Mouse (Mus musculus): ENCODE results near the gene Cnpy1.

DNA sequence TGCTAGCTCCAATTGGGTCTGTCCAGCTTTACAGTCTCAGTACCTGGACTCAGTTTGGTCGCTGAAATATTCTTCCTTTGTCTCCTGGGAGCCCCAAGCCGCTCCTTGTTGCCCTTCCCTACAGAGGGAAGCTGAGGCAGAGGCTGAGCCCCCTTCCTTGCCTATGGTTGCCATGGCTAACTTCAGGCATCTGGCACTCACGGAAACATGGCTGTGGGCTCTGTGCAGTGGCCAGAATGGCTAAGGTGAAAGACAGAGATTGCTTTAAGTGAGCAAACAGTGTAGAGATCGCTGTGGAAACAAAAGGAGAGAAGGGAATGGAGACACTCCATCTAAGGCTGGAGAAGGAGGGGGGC lies 53.5 kb downstream of the Cnpy1 start:
- TF ChIP-seq CEBPB (IDR thresholded peaks at IDR 0.05; ENCODE audit: insufficient read depth, poor library complexity, severe bottlenecking), result no peak
- no peak for TF ChIP-seq MYOD1 (IDR thresholded peaks at IDR 0.05; ENCODE audit: control insufficient read depth in 1 of 3, insufficient read length in 2 of 3, low read depth in 2 of 3)
- TF ChIP-seq USF1 (IDR thresholded peaks at IDR 0.05; ENCODE audit: low read depth), result no peak

Measured in myocyte (in vitro differentiated cells).